Mouse (Mus musculus): Measurements from ENCODE around the gene Tln1. TPM values are rescaled to one million over a fixed set of nuclear protein-coding genes. Genes with fewer than 3 reads are reported as not detected.
"Not testable (repeated sequence)": the region's sequence is repeated elsewhere in the genome, so short reads cannot be mapped to it uniquely, and the experiment has no call there.

The Tln1 gene
- total RNA-seq, 4 experiments from 2014 or later, result 38.8 to 55.7 (median 46.1) TPM

GRCm38 (mm10) chr4:43578376-43579204 is 16.1 kb upstream of the Tln1 start, which contains the start of the genes Rgp1 and Gba2:
TSS of gene Rgp1 (plus strand) at chr4:43578715.
TSS of gene Gba2 (minus strand) at chr4:43578873.
- peak; percentile 75 to 77 for DNase-seq (ENCODE audit: low spot score in 2 of 2)

- no peak for DNase-seq (ENCODE audit: low spot score in 2 of 2)
Measured at GRCm38 (mm10) chr4:43577237-43577881, 14.9 kb upstream of the Tln1 start.

- no peak for DNase-seq (ENCODE audit: low spot score in 2 of 2)
Measured at GRCm38 (mm10) chr4:43575356-43575755, 12.9 kb upstream of the Tln1 start.

- no peak for DNase-seq (ENCODE audit: low spot score in 2 of 2)
Measured at GRCm38 (mm10) chr4:43573561-43573960, 11.1 kb upstream of the Tln1 start.

GRCm38 (mm10) chr4:43571395-43572045 is 9.0 kb upstream of the Tln1 start:
- DNase-seq (ENCODE audit: low spot score in 2 of 2), result no peak

GRCm38 (mm10) chr4:43567140-43567539 is 4.6 kb upstream of the Tln1 start:
- DNase-seq (ENCODE audit: low spot score in 2 of 2), result no peak

- no peak for DNase-seq (ENCODE audit: low spot score in 2 of 2)
Measured at GRCm38 (mm10) chr4:43564231-43564630, 1.7 kb upstream of the Tln1 start.

- DNase-seq (ENCODE audit: low spot score in 2 of 2), result no peak
Measured at GRCm38 (mm10) chr4:43563601-43563875, 1.0 kb upstream of the Tln1 start.

- DNase-seq (ENCODE audit: low spot score in 2 of 2), result no peak
Measured at GRCm38 (mm10) chr4:43562769-43563600, 494 bp upstream of the Tln1 start.

- no peak for DNase-seq (ENCODE audit: low spot score in 2 of 2)
Measured at GRCm38 (mm10) chr4:43561436-43561996, 975 bp downstream of the Tln1 start.

GRCm38 (mm10) chr4:43560976-43561375 is 1.5 kb downstream of the Tln1 start:
- DNase-seq (ENCODE audit: low spot score in 2 of 2), result no peak

GRCm38 (mm10) chr4:43560243-43560611 is 2.3 kb downstream of the Tln1 start:
- no peak for DNase-seq (ENCODE audit: low spot score in 2 of 2)

- DNase-seq (ENCODE audit: low spot score in 2 of 2), result no peak
Measured at GRCm38 (mm10) chr4:43559519-43560242, 2.8 kb downstream of the Tln1 start.

GRCm38 (mm10) chr4:43558631-43559356 is 3.7 kb downstream of the Tln1 start:
- no peak for DNase-seq (ENCODE audit: low spot score in 2 of 2)

GRCm38 (mm10) chr4:43558028-43558630 is 4.4 kb downstream of the Tln1 start:
- DNase-seq (ENCODE audit: low spot score in 2 of 2), result no peak

- DNase-seq (ENCODE audit: low spot score in 2 of 2), result no peak
Measured at GRCm38 (mm10) chr4:43555926-43556325, 6.6 kb downstream of the Tln1 start.

GRCm38 (mm10) chr4:43553891-43554290 is 8.6 kb downstream of the Tln1 start:
- DNase-seq (ENCODE audit: low spot score in 2 of 2), result no peak

- DNase-seq (ENCODE audit: low spot score in 2 of 2), result peak in 1 of 2 experiments; percentile 76
Measured at GRCm38 (mm10) chr4:43552437-43552836, 10.1 kb downstream of the Tln1 start.

GRCm38 (mm10) chr4:43551854-43552253 is 10.6 kb downstream of the Tln1 start:
- not testable (repeated sequence) for DNase-seq (ENCODE audit: low spot score in 2 of 2)

Measured in left cerebral cortex, adult 8-10 months (tissue).